Mouse (Mus musculus): Measurements from ENCODE around the gene Ncdn.
A peak's percentile ranks its signal among the peaks of the same experiment; 100 is the strongest.

- TF ChIP-seq ZC3H11A (IDR thresholded peaks at IDR 0.05; ENCODE audit: borderline replicate concordance, low read depth, low read length) (no peak), CHD2 (IDR thresholded peaks at IDR 0.05; ENCODE audit: low read depth, low read length) (peak; percentile 77), MAFK (IDR thresholded peaks at IDR 0.05; ENCODE audit: insufficient read depth, low read depth, low read length) (no peak), HCFC1 (IDR thresholded peaks at IDR 0.05; ENCODE audit: borderline replicate concordance, insufficient read depth, low read length) (peak; percentile 92), ZNF384 (IDR thresholded peaks at IDR 0.05; ENCODE audit: low read depth, low read length) (no peak)
Observed at GRCm38 (mm10) chr4:126753268-126754230, at the start of gene Ncdn, which contains the start of gene AU040320.

All from ES-E14 (cell line).